ENCODE assay signal across 10 mouse cellular contexts in the genomic region with DNA sequence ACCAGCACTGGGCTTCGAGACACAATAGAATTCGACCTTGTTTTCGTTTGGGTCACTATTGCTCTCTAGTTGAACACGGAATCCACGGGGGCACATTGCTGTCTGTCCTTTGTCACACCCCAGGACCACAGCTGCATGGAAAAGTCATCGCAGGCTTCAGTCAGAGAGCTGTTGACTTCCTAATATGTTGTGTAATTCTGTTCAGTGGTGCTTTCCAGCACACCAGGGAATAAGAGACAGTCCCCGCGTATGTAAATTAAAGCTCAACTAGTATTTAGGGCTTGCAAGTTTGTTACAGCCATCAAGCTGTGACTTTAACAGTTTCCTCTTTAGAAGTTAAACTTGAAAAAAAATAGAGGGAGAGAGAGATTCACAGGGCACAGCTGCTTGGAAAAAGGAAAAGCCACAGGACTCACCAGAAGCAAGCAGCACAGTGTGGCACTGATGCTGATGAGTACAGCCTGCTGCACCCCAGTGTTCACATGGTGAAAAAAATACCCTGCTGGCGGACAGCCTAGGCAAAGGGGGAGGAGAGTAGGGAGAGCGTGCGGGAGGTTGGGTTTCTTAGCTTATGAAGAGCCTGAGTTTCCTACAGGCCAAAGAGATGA. TPM values are rescaled to one million over a fixed set of nuclear protein-coding genes. Genes with fewer than 3 reads are reported as not detected.
A peak's percentile ranks its signal among the peaks of the same experiment; 100 is the strongest.
DNase-seq lines count a peak whose midpoint lies in the region; ATAC-seq lines count a peak whose summit lies in the region.
"Had no signal": no experiment of that assay in that cellular context is flagged by ENCODE, and none has a peak within 500 bp of the region (broad histone marks: within the 10 kb centered on the region; RNA-seq: fewer than 3 reads in every experiment).

No protein-coding gene starts in this region.

- DNase-seq in adrenal gland, postnatal 10 days: peak; percentile 56
- DNase-seq in frontal cortex, postnatal 14 days (ENCODE audit: low spot score in 2 of 2): peak; percentile 59 to 64
- peak; percentile 38 to 66 for DNase-seq in urinary bladder, postnatal 36 days (ENCODE audit: low spot score in 2 of 2)

- H3K4me2 ChIP-seq in hindbrain, embryonic 15.5 days: no peak overlapping the region
- no peak overlapping the region for H3K4me2 ChIP-seq in hindbrain, embryonic 13.5 days
- H3K4me2 ChIP-seq in kidney, embryonic 15.5 days: no peak overlapping the region
- no peak overlapping the region for H3K4me2 ChIP-seq in limb, embryonic 12.5 days
- no peak overlapping the region for H3K4me2 ChIP-seq in neural tube, embryonic 15.5 days
- H3K4me2 ChIP-seq: heart, embryonic 15.5 days had no signal

- ATAC-seq in hindbrain, embryonic 15.5 days (ENCODE audit: low FRiP score, low read depth): peak; percentile 74; the same call in 1 of the 2 replicates
- no peak for ATAC-seq in hindbrain, embryonic 13.5 days (ENCODE audit: low FRiP score)
- ATAC-seq in kidney, embryonic 15.5 days (replicated peaks; ENCODE audit: low FRiP score): peak; percentile 56; the same call in 1 of the 2 replicates
- ATAC-seq in limb, embryonic 12.5 days (ENCODE audit: insufficient number of reproducible peaks, insufficient read depth, low FRiP score, low TSS enrichment, low read depth): 0 out of 2 replicates have a peak, but pooled peaks have one; percentile 47
- ATAC-seq in neural tube, embryonic 15.5 days (ENCODE audit: low FRiP score): peak; percentile 74

- H3K27me3 ChIP-seq in hindbrain, embryonic 15.5 days: no peaks in the 10 kb centered on the region
- H3K27me3 ChIP-seq in hindbrain, embryonic 13.5 days: no peaks in the 10 kb centered on the region
- no peaks in the 10 kb centered on the region for H3K27me3 ChIP-seq in kidney, embryonic 15.5 days
- H3K27me3 ChIP-seq in limb, embryonic 12.5 days: peaks cover 6% of the 10 kb centered on the region; the same call in 1 of the 2 replicates
- H3K27me3 ChIP-seq in neural tube, embryonic 15.5 days (replicated peaks): no peaks in the 10 kb centered on the region
- H3K27me3 ChIP-seq: heart, embryonic 15.5 days had no signal

- no peak overlapping the region for H3K4me3 ChIP-seq in hindbrain, embryonic 15.5 days
- H3K4me3 ChIP-seq in hindbrain, embryonic 13.5 days: no peak overlapping the region
- no peak overlapping the region for H3K4me3 ChIP-seq in kidney, embryonic 15.5 days (replicated peaks)
- H3K4me3 ChIP-seq in limb, embryonic 12.5 days (replicated peaks): no peak overlapping the region
- no peak overlapping the region for H3K4me3 ChIP-seq in neural tube, embryonic 15.5 days (replicated peaks)
- H3K4me3 ChIP-seq: heart, embryonic 15.5 days had no signal

- no peaks in the 10 kb centered on the region for H3K36me3 ChIP-seq in hindbrain, embryonic 15.5 days
- no peaks in the 10 kb centered on the region for H3K36me3 ChIP-seq in hindbrain, embryonic 13.5 days
- no peaks in the 10 kb centered on the region for H3K36me3 ChIP-seq in kidney, embryonic 15.5 days
- H3K36me3 ChIP-seq in limb, embryonic 12.5 days: no peaks in the 10 kb centered on the region
- no peaks in the 10 kb centered on the region for H3K36me3 ChIP-seq in neural tube, embryonic 15.5 days
- H3K36me3 ChIP-seq: heart, embryonic 15.5 days had no signal

- H3K27ac ChIP-seq in hindbrain, embryonic 15.5 days (replicated peaks): no peak overlapping the region
- no peak overlapping the region for H3K27ac ChIP-seq in hindbrain, embryonic 13.5 days
- no peak overlapping the region for H3K27ac ChIP-seq in kidney, embryonic 15.5 days
- H3K27ac ChIP-seq in limb, embryonic 12.5 days: no peak overlapping the region
- peak overlapping the region; percentile 37; the same call in 1 of the 2 replicates for H3K27ac ChIP-seq in neural tube, embryonic 15.5 days (replicated peaks)
- H3K27ac ChIP-seq: heart, embryonic 15.5 days had no signal

- WGBS in hindbrain, embryonic 15.5 days: 31% methylated on average over 11 of the region's 11 CpGs
- WGBS in hindbrain, embryonic 13.5 days: 41% methylated on average over 11 of the region's 11 CpGs
- WGBS in kidney, embryonic 15.5 days: 40% methylated on average over 11 of the region's 11 CpGs
- WGBS in limb, embryonic 12.5 days: 50% methylated on average over 11 of the region's 11 CpGs
- WGBS in neural tube, embryonic 15.5 days: 36% methylated on average over 11 of the region's 11 CpGs

- H3K9ac ChIP-seq in hindbrain, embryonic 15.5 days: no peak overlapping the region
- no peak overlapping the region for H3K9ac ChIP-seq in hindbrain, embryonic 13.5 days
- no peak overlapping the region for H3K9ac ChIP-seq in kidney, embryonic 15.5 days
- H3K9ac ChIP-seq in limb, embryonic 12.5 days (replicated peaks): no peak overlapping the region
- no peak overlapping the region for H3K9ac ChIP-seq in neural tube, embryonic 15.5 days (replicated peaks)
- H3K9ac ChIP-seq: heart, embryonic 15.5 days had no signal

- no peaks in the 10 kb centered on the region for H3K9me3 ChIP-seq in hindbrain, embryonic 15.5 days
- H3K9me3 ChIP-seq in hindbrain, embryonic 13.5 days: no peaks in the 10 kb centered on the region
- H3K9me3 ChIP-seq in kidney, embryonic 15.5 days (replicated peaks): no peaks in the 10 kb centered on the region
- H3K9me3 ChIP-seq in limb, embryonic 12.5 days: no peaks in the 10 kb centered on the region
- no peaks in the 10 kb centered on the region for H3K9me3 ChIP-seq in neural tube, embryonic 15.5 days (replicated peaks)
- H3K9me3 ChIP-seq: heart, embryonic 15.5 days had no signal

- peaks cover 14% of the 10 kb centered on the region for H3K4me1 ChIP-seq in hindbrain, embryonic 15.5 days (replicated peaks)
- H3K4me1 ChIP-seq in hindbrain, embryonic 13.5 days (replicated peaks): peaks cover 18% of the 10 kb centered on the region
- peaks cover 35% of the 10 kb centered on the region for H3K4me1 ChIP-seq in kidney, embryonic 15.5 days
- H3K4me1 ChIP-seq in limb, embryonic 12.5 days (replicated peaks): peaks cover 18% of the 10 kb centered on the region
- H3K4me1 ChIP-seq in neural tube, embryonic 15.5 days: peaks cover 21% of the 10 kb centered on the region
- H3K4me1 ChIP-seq: heart, embryonic 15.5 days had no signal

RNA-seq across cellular contexts. Expression of gene Il12a, which starts 3.1 kb away (rescaled TPM):
- 0.22 and 0.25 TPM in 2 replicates for polyA plus RNA-seq in hindbrain, embryonic 15.5 days (2015; fragmentation: Nextera tagmentation; extraction: Ambion mirVana)
- not detected in 2 replicates for polyA plus RNA-seq in hindbrain, embryonic 13.5 days (2015; fragmentation: Nextera tagmentation; extraction: Ambion mirVana)
- under 1 TPM; 0.70 to 0.90 TPM for total RNA-seq in adrenal gland, postnatal 10 days (2021)
- 0.37 and 0.40 TPM in 2 replicates for polyA plus RNA-seq in kidney, embryonic 15.5 days (2015; fragmentation: Nextera tagmentation; extraction: Ambion mirVana)
- not detected in 2 replicates for polyA plus RNA-seq in limb, embryonic 12.5 days (2016; fragmentation: Nextera tagmentation; extraction: Ambion mirVana)
- not detected in 2 replicates for polyA plus RNA-seq in neural tube, embryonic 15.5 days (2015; fragmentation: Nextera tagmentation; extraction: Ambion mirVana)
- total RNA-seq: MEL had no signal
- polyA plus RNA-seq: heart, embryonic 15.5 days had no signal
